Mouse (Mus musculus) heart, embryonic 14.5 days (tissue): ENCODE data around the gene Ptpn23. TPM values are rescaled to one million over a fixed set of nuclear protein-coding genes. Genes with fewer than 3 reads are reported as not detected.

Source experiments
- ATAC-seq: fragments of 200-750 bp; cut with Nextera tagmentation; 2 replicates; pipeline ENCODE4 v1.8.0; 2017; ENCODE audit warnings: low read depth, moderate TSS enrichment; ENCODE audit not compliant: insufficient number of reproducible peaks, insufficient read depth, low FRiP score
- H3K27ac ChIP-seq, 2 experiments: fragments of 200-500 bp in 1 of 2; fragments of 300-500 bp in 1 of 2; sonication (generic) in 1 of 2; replicated peaks in 1 of 2; 2 replicates each; pipeline ENCODE4 v1.5.1; 2012 to 2014; ENCODE audit warnings: low read depth in 2 of 2, low read length in 2 of 2, control low read depth in 1 of 2, mild to moderate bottlenecking in 1 of 2, mixed read lengths in 1 of 2; ENCODE audit not compliant: control insufficient read depth in 1 of 2, insufficient read depth in 1 of 2
- H3K27me3 ChIP-seq: fragments of 300-500 bp; sonication (generic); 2 replicates; pipeline ENCODE4 v1.6.1; 2014; ENCODE audit warnings: mild to moderate bottlenecking, low read length, control low read depth; ENCODE audit not compliant: control insufficient read depth, insufficient read depth
- H3K36me3 ChIP-seq: fragments of 300-500 bp; sonication (generic); 2 replicates; pipeline ENCODE4 v1.6.1; 2014; ENCODE audit warnings: mild to moderate bottlenecking, control low read depth, low read length, mixed read lengths; ENCODE audit not compliant: control insufficient read depth, insufficient read depth
- H3K4me1 ChIP-seq, 2 experiments: fragments of 200-500 bp in 1 of 2; fragments of 300-500 bp in 1 of 2; sonication (generic) in 1 of 2; 2 replicates each; pipeline ENCODE4 v1.6.1; 2012 to 2014; ENCODE audit warnings: low read length in 2 of 2, control low read depth in 1 of 2, mixed read lengths in 1 of 2; ENCODE audit not compliant: control insufficient read depth in 2 of 2, insufficient read depth in 2 of 2
- H3K4me2 ChIP-seq: fragments of 300-500 bp; sonication (generic); 2 replicates; pipeline ENCODE4 v1.6.1; 2014; ENCODE audit warnings: mild to moderate bottlenecking, low read length
- H3K4me3 ChIP-seq, 2 experiments: fragments of 200-500 bp in 1 of 2; fragments of 300-500 bp in 1 of 2; sonication (generic) in 1 of 2; 2 replicates each; pipeline ENCODE4 v1.5.1; 2012 to 2014; ENCODE audit warnings: low read length in 2 of 2, mild to moderate bottlenecking in 2 of 2, control low read depth in 1 of 2, low read depth in 1 of 2, moderate library complexity in 1 of 2; ENCODE audit not compliant: control insufficient read depth in 1 of 2, insufficient read depth in 1 of 2
- H3K9ac ChIP-seq: fragments of 300-500 bp; sonication (generic); 2 replicates; pipeline ENCODE4 v1.6.1; 2014; ENCODE audit warnings: mild to moderate bottlenecking, low read length
- H3K9me3 ChIP-seq: fragments of 300-500 bp; sonication (generic); 2 replicates; pipeline ENCODE4 v1.6.1; 2016; ENCODE audit warnings: low read length, control low read depth; ENCODE audit not compliant: control insufficient read depth
- WGBS: fragments of 180-500 bp; shearing (Covaris S2); extraction: QIAGEN DNeasy Blood & Tissue Kit; methylation state at CpG from one replicate; pipeline ENCODE4 v1.1.7; 2014; 5-methylcytosine and 5-hydroxymethylcytosine counted together
- polyA plus RNA-seq: library from polyadenylated mRNA; unstranded; fragments of >200 nt; fragmentation: Nextera tagmentation; extraction: Ambion mirVana; gene quantifications from 2 replicates; pipeline ENCODE4 v1.2.1, GENCODE M21; 2014

Ptpn23 gene
- polyA plus RNA-seq, 1 experiment from 2014 or later, result 12.5 TPM

- Histone ChIP-seq H3K27me3 (no peaks in the 10 kb centered on the region), H3K9me3 (no peaks in the 10 kb centered on the region), H3K4me3 (no peak overlapping the region), H3K9ac (no peak overlapping the region), H3K4me2 (no peak overlapping the region), H3K27ac (no peak overlapping the region), H3K36me3 (peaks cover 18% of the 10 kb centered on the region), H3K4me1 (no peaks in the 10 kb centered on the region)
- 73% methylated on average over 12 of the region's 12 CpGs for WGBS
- no peak for ATAC-seq
Observed at GRCm38 (mm10) chr9:110361299-110361698, 46.7 kb downstream of the Ptpn23 start.

DNA sequence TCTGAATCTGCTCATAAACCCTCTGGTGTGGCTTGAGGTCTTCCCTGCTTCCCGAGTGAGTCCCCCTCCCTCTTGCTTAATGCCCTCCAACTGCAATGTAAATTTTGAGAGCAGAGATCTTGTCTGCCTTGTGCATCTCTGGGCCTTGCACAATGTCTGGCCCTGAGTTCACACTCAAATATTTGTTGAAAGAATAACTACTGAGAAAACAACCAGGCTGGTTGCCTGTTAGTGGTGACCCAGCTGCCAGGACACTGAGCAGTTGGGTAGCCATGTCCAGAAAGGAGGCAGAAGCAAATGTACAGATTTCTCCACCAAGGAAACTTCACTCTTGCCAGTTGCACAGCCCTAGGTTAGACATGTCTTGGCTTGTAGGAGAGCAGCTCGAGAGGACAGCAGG lies 49.7 kb downstream of the Ptpn23 start:
- H3K27ac ChIP-seq, result no peak overlapping the region
- no peak overlapping the region for H3K4me2 ChIP-seq
- H3K36me3 ChIP-seq, result peaks cover 7% of the 10 kb centered on the region; the same call in 1 of the 2 replicates
- no peaks in the 10 kb centered on the region for H3K9me3 ChIP-seq
- ATAC-seq, result no peak
- 91% methylated on average over 2 of the region's 2 CpGs for WGBS
- no peak overlapping the region for H3K9ac ChIP-seq
- peaks cover 0 to 8% of the 10 kb centered on the region in 2 experiments; a peak in 1 of 4 replicates for H3K4me1 ChIP-seq
- no peaks in the 10 kb centered on the region for H3K27me3 ChIP-seq
- no peak overlapping the region for H3K4me3 ChIP-seq

GRCm38 (mm10) chr9:110351932-110352632 lies 55.9 kb downstream of the Ptpn23 start:
- Histone ChIP-seq H3K9me3 (no peaks in the 10 kb centered on the region), H3K4me1 (peaks cover 0 to 8% of the 10 kb centered on the region in 2 experiments; a peak in 1 of 4 replicates), H3K9ac (no peak overlapping the region), H3K27me3 (no peaks in the 10 kb centered on the region), H3K27ac (no peak overlapping the region), H3K4me2 (no peak overlapping the region), H3K4me3 (no peak overlapping the region), H3K36me3 (no peaks in the 10 kb centered on the region)
- 73% methylated on average over 8 of the region's 8 CpGs for WGBS
- ATAC-seq, result no peak

GRCm38 (mm10) chr9:110351350-110351749 lies 56.7 kb downstream of the Ptpn23 start:
- peaks cover 0 to 8% of the 10 kb centered on the region in 2 experiments; a peak in 1 of 4 replicates for H3K4me1 ChIP-seq

GRCm38 (mm10) chr9:110350612-110351011 lies 57.4 kb downstream of the Ptpn23 start:
- no peak for ATAC-seq
- Histone ChIP-seq H3K4me3 (no peak overlapping the region), H3K4me1 (peaks cover 0 to 8% of the 10 kb centered on the region in 2 experiments; a peak in 1 of 4 replicates), H3K4me2 (no peak overlapping the region), H3K36me3 (no peaks in the 10 kb centered on the region), H3K27ac (no peak overlapping the region), H3K9me3 (no peaks in the 10 kb centered on the region), H3K9ac (no peak overlapping the region), H3K27me3 (no peaks in the 10 kb centered on the region)
- WGBS, result 81% methylated on average over 5 of the region's 5 CpGs

More at GRCm38 (mm10) chr9:110351350-110351749, 56.7 kb downstream of the Ptpn23 start:
- Histone ChIP-seq H3K27ac (no peak overlapping the region), H3K4me2 (no peak overlapping the region), H3K4me3 (no peak overlapping the region), H3K9me3 (no peaks in the 10 kb centered on the region), H3K9ac (no peak overlapping the region), H3K27me3 (no peaks in the 10 kb centered on the region), H3K36me3 (no peaks in the 10 kb centered on the region)
- 83% methylated on average over 2 of the region's 2 CpGs for WGBS
- no peak for ATAC-seq

- Histone ChIP-seq H3K4me2 (no peak overlapping the region), H3K4me3 (no peak overlapping the region), H3K36me3 (no peaks in the 10 kb centered on the region), H3K27ac (no peak overlapping the region), H3K9me3 (no peaks in the 10 kb centered on the region), H3K4me1 (peaks cover 0 to 4% of the 10 kb centered on the region in 2 experiments; a peak in 1 of 4 replicates), H3K27me3 (no peaks in the 10 kb centered on the region), H3K9ac (no peak overlapping the region)
- no peak for ATAC-seq
- 89% methylated on average over 5 of the region's 5 CpGs for WGBS
Observed at GRCm38 (mm10) chr9:110350188-110350587, 57.8 kb downstream of the Ptpn23 start.

DNA sequence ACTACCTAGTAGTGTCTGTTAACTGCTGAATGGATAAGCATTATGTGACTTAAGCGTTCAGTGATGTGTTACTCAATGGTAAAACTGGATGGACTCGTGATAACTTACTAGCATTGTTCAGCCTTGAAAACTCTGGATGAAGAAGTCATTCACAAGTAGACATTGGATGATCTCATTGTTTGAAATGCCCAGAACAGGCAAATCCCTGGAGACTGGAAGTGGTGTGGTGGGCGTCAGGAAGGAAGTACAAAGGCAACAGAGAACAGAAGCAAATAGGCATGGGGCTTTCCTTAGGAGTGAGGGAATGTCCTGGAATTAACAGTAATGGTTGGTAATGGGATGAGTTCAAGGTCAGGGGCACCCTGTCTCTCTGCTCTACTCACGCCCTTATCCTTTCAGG lies 59.1 kb downstream of the Ptpn23 start:
- Histone ChIP-seq H3K9me3 (no peaks in the 10 kb centered on the region), H3K9ac (no peak overlapping the region), H3K4me3 (no peak overlapping the region), H3K36me3 (no peaks in the 10 kb centered on the region), H3K27ac (no peak overlapping the region), H3K4me1 (no peaks in the 10 kb centered on the region; a peak in 1 of 4 replicates), H3K27me3 (no peaks in the 10 kb centered on the region), H3K4me2 (no peak overlapping the region)
- 63% methylated on average over 4 of the region's 4 CpGs for WGBS
- ATAC-seq, result no peak
